Mouse (Mus musculus) heart, embryonic 14.5 days (tissue): ENCODE results near the gene Vps13d. TPM values are rescaled to one million over a fixed set of nuclear protein-coding genes. Genes with fewer than 3 reads are reported as not detected.

Source experiments
- ATAC-seq: fragments of 200-750 bp; cut with Nextera tagmentation; 2 replicates; pipeline ENCODE4 v1.8.0; 2017; ENCODE audit warnings: low read depth, moderate TSS enrichment; ENCODE audit not compliant: insufficient number of reproducible peaks, insufficient read depth, low FRiP score
- H3K27ac ChIP-seq, 2 experiments: fragments of 200-500 bp in 1 of 2; fragments of 300-500 bp in 1 of 2; sonication (generic) in 1 of 2; replicated peaks in 1 of 2; 2 replicates each; pipeline ENCODE4 v1.5.1; 2012 to 2014; ENCODE audit warnings: low read depth in 2 of 2, low read length in 2 of 2, control low read depth in 1 of 2, mild to moderate bottlenecking in 1 of 2, mixed read lengths in 1 of 2; ENCODE audit not compliant: control insufficient read depth in 1 of 2, insufficient read depth in 1 of 2
- H3K27me3 ChIP-seq: fragments of 300-500 bp; sonication (generic); 2 replicates; pipeline ENCODE4 v1.6.1; 2014; ENCODE audit warnings: mild to moderate bottlenecking, low read length, control low read depth; ENCODE audit not compliant: control insufficient read depth, insufficient read depth
- H3K36me3 ChIP-seq: fragments of 300-500 bp; sonication (generic); 2 replicates; pipeline ENCODE4 v1.6.1; 2014; ENCODE audit warnings: mild to moderate bottlenecking, control low read depth, low read length, mixed read lengths; ENCODE audit not compliant: control insufficient read depth, insufficient read depth
- H3K4me1 ChIP-seq, 2 experiments: fragments of 200-500 bp in 1 of 2; fragments of 300-500 bp in 1 of 2; sonication (generic) in 1 of 2; 2 replicates each; pipeline ENCODE4 v1.6.1; 2012 to 2014; ENCODE audit warnings: low read length in 2 of 2, control low read depth in 1 of 2, mixed read lengths in 1 of 2; ENCODE audit not compliant: control insufficient read depth in 2 of 2, insufficient read depth in 2 of 2
- H3K4me2 ChIP-seq: fragments of 300-500 bp; sonication (generic); 2 replicates; pipeline ENCODE4 v1.6.1; 2014; ENCODE audit warnings: mild to moderate bottlenecking, low read length
- H3K4me3 ChIP-seq, 2 experiments: fragments of 200-500 bp in 1 of 2; fragments of 300-500 bp in 1 of 2; sonication (generic) in 1 of 2; 2 replicates each; pipeline ENCODE4 v1.5.1; 2012 to 2014; ENCODE audit warnings: low read length in 2 of 2, mild to moderate bottlenecking in 2 of 2, control low read depth in 1 of 2, low read depth in 1 of 2, moderate library complexity in 1 of 2; ENCODE audit not compliant: control insufficient read depth in 1 of 2, insufficient read depth in 1 of 2
- H3K9ac ChIP-seq: fragments of 300-500 bp; sonication (generic); 2 replicates; pipeline ENCODE4 v1.6.1; 2014; ENCODE audit warnings: mild to moderate bottlenecking, low read length
- H3K9me3 ChIP-seq: fragments of 300-500 bp; sonication (generic); 2 replicates; pipeline ENCODE4 v1.6.1; 2016; ENCODE audit warnings: low read length, control low read depth; ENCODE audit not compliant: control insufficient read depth
- WGBS: fragments of 180-500 bp; shearing (Covaris S2); extraction: QIAGEN DNeasy Blood & Tissue Kit; methylation state at CpG from one replicate; pipeline ENCODE4 v1.1.7; 2014; 5-methylcytosine and 5-hydroxymethylcytosine counted together
- polyA plus RNA-seq: library from polyadenylated mRNA; unstranded; fragments of >200 nt; fragmentation: Nextera tagmentation; extraction: Ambion mirVana; gene quantifications from 2 replicates; pipeline ENCODE4 v1.2.1, GENCODE M21; 2014

The Vps13d gene
- polyA plus RNA-seq, 1 experiment from 2014 or later: 11.9 TPM

GRCm38 (mm10) chr4:144949441-144950326, 245.1 kb downstream of the Vps13d start:
- H3K4me1 ChIP-seq: peaks cover 27 to 38% of the 10 kb centered on the region in 2 experiments
- H3K9ac ChIP-seq: peak overlapping the region; percentile 22; the same call in 1 of the 2 replicates
- no peak overlapping the region for H3K4me2 ChIP-seq
- peak; percentile 76 for ATAC-seq
- H3K27ac ChIP-seq: peak overlapping the region; percentile 50 to 86
- no peaks in the 10 kb centered on the region for H3K27me3 ChIP-seq
- H3K36me3 ChIP-seq: no peaks in the 10 kb centered on the region
- H3K4me3 ChIP-seq: no peak overlapping the region
- H3K9me3 ChIP-seq: no peaks in the 10 kb centered on the region
- WGBS: 14% methylated on average over 9 of the region's 9 CpGs

GRCm38 (mm10) chr4:144947738-144948390, 246.9 kb downstream of the Vps13d start:
- H3K4me3 ChIP-seq: no peak overlapping the region
- H3K9ac ChIP-seq: no peak overlapping the region; the same call in 1 of the 2 replicates
- ATAC-seq: no peak
- H3K4me2 ChIP-seq: no peak overlapping the region
- H3K27me3 ChIP-seq: no peaks in the 10 kb centered on the region
- no peaks in the 10 kb centered on the region for H3K9me3 ChIP-seq
- H3K27ac ChIP-seq: peak overlapping the region; percentile 9 to 63
- WGBS: 50% methylated on average over 6 of the region's 6 CpGs
- no peaks in the 10 kb centered on the region for H3K36me3 ChIP-seq
- H3K4me1 ChIP-seq: peaks cover 27 to 38% of the 10 kb centered on the region in 2 experiments

DNA sequence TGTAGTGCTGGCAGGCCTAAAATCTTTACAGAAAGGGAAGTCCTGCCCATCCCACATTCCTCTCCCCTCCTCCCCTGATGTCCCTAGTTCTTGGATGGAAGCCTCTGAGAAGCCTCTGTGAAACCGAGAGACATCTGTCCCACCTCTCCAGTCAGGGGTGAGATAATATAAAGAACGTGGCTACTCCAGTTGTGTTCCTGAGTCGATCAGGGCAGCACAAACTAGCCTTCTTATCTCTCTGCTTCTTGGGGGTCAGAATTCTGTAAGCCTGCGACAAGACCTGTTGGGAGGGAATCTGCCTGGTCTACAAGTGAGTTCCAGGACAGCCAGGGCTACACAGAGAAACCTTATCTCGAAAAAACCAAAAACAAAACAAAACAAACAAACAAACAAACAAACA, 251.5 kb downstream of the Vps13d start:
- Histone ChIP-seq H3K9me3 (no peaks in the 10 kb centered on the region), H3K27me3 (no peaks in the 10 kb centered on the region), H3K9ac (no peak overlapping the region), H3K4me1 (peaks cover 9 to 10% of the 10 kb centered on the region in 2 experiments), H3K27ac (no peak overlapping the region), H3K36me3 (no peaks in the 10 kb centered on the region), H3K4me2 (no peak overlapping the region), H3K4me3 (no peak overlapping the region)
- 37% methylated on average over 5 of the region's 5 CpGs for WGBS
- ATAC-seq: no peak

- Histone ChIP-seq H3K27me3 (no peaks in the 10 kb centered on the region), H3K4me1 (peaks cover under 1 to 2% of the 10 kb centered on the region in 2 experiments), H3K4me2 (no peak overlapping the region), H3K9me3 (no peaks in the 10 kb centered on the region), H3K4me3 (no peak overlapping the region), H3K36me3 (no peaks in the 10 kb centered on the region), H3K9ac (no peak overlapping the region), H3K27ac (no peak overlapping the region)
- WGBS: 90% methylated on average over 3 of the region's 3 CpGs
- ATAC-seq: no peak
Measured at GRCm38 (mm10) chr4:144942433-144942832, 252.4 kb downstream of the Vps13d start.

DNA sequence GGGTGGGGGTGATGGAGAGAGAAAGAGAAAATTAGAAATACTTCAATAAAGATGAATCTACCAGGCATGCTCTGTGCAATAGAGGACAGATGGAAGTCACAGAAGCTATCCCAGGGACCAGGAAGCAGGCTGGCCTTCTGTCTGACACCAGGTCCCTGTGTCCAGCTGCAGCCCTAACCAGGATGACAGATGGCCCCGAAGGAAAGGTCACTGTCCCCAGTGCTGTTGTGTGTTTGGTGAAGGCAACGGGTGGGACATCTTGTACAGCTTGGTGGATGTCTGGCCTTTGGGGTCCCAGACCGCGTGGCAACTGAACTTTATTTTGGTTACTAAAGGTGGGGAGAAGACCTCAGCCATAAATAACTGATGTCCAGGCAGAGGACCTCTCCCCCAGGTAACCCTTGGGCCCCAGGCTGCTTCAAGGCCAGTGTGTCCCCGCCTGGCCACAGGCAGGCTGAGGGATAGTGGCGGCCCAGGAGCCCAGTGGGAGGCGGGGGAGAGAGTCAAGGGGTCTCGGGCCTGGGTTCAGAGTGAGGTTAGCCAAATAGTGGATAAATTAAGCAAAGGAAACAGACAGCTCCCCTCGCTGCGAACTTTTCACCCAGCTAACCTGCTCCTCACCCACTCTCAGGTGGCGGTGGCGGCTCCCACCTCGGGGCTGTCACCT, 253.9 kb downstream of the Vps13d start:
- Histone ChIP-seq H3K27me3 (no peaks in the 10 kb centered on the region), H3K4me3 (no peak overlapping the region), H3K9ac (no peak overlapping the region), H3K4me2 (no peak overlapping the region), H3K36me3 (no peaks in the 10 kb centered on the region), H3K4me1 (peaks cover 0 to 3% of the 10 kb centered on the region in 2 experiments; a peak in 1 of 4 replicates), H3K9me3 (no peaks in the 10 kb centered on the region), H3K27ac (no peak overlapping the region)
- no peak for ATAC-seq
- WGBS: 69% methylated on average over 13 of the region's 13 CpGs

DNA sequence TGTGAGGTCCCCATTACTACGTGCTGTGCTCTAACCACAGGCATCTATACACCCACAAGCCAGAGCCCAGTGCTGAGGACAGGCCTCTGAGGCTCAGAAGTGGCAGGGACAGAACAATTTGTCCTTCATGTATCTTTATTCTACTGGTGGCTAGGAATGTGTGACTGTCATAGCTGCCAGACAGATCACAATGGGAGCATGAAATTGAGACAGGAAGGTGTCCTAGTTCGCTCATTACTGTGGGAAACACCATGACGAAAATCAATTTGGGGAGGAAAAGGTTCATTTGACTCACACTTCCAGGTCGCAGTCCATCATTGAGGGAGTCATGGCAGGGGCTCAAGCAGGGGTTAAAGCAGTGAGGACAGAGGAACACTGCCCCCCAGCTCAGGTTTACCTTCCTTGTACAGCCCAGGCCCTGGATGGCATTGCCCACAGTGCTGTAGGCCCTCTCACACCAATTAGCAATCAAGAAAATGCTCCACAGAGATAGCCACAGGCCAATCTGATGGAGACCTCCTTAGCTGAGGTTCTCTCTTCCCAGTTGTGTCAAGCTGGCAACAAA, 254.9 kb downstream of the Vps13d start:
- H3K4me3 ChIP-seq: no peak overlapping the region
- H3K4me1 ChIP-seq: peaks cover 0 to 3% of the 10 kb centered on the region in 2 experiments; a peak in 1 of 4 replicates
- no peak overlapping the region for H3K4me2 ChIP-seq
- no peaks in the 10 kb centered on the region for H3K36me3 ChIP-seq
- WGBS: 78% methylated on average over 4 of the region's 4 CpGs
- H3K9me3 ChIP-seq: no peaks in the 10 kb centered on the region
- no peak overlapping the region for H3K27ac ChIP-seq
- ATAC-seq: no peak
- H3K27me3 ChIP-seq: no peaks in the 10 kb centered on the region
- H3K9ac ChIP-seq: no peak overlapping the region

GRCm38 (mm10) chr4:144936563-144937154, 258.1 kb downstream of the Vps13d start:
- ATAC-seq: no peak
- H3K27ac ChIP-seq: no peak overlapping the region
- H3K9me3 ChIP-seq: no peaks in the 10 kb centered on the region
- no peak overlapping the region for H3K4me2 ChIP-seq
- no peak overlapping the region for H3K4me3 ChIP-seq
- H3K27me3 ChIP-seq: no peaks in the 10 kb centered on the region
- 80% methylated on average over 3 of the region's 3 CpGs for WGBS
- no peaks in the 10 kb centered on the region for H3K36me3 ChIP-seq
- no peak overlapping the region for H3K9ac ChIP-seq
- H3K4me1 ChIP-seq: 0 out of 4 replicates have a peak, but pooled peaks cover 0 to 3% of the 10 kb centered on the region in 2 experiments
